Mouse (Mus musculus): ENCODE results near the gene Tnfsf15.

The Tnfsf15 gene

DNA sequence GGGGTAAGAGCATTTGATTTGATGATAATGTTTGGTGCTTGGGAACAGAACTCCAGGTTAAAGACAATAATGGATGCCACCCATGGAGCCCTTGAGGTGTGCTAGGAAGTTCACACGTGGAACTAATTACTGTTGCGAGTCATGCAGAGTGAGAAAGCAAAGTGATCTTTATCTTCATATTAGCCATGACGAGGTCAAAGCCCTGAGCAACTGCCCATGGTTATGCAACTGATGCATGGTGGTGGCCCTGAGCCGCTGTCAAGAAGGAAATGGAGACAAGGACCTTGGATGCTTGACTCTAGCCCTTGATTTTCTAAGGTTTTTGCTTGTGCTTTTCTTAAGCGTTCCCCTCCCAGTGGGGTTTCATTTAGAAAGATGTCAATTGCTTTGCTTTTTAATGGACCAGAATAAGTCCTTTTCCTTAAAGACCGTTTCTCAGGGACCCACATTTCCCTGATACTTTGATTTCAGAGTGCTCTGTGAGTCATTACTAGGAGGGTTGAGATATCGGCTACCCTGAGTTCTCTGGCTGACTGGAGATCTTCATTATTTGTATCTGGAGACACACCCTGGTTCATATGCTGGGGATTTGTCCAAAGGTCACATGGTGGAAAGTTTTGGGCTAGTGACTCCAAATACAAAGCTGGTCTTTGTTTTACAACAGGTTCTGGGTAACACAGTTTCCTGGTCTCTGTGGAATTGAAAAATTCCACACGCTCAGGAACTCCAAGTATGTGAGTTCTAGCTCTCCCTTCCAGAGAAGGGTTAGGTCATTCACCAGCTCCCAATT, 34.3 kb downstream of the Tnfsf15 start:
- no peak for TF ChIP-seq GATA4 (IDR thresholded peaks at IDR 0.05; ENCODE audit: insufficient replicate concordance, low read length)

DNA sequence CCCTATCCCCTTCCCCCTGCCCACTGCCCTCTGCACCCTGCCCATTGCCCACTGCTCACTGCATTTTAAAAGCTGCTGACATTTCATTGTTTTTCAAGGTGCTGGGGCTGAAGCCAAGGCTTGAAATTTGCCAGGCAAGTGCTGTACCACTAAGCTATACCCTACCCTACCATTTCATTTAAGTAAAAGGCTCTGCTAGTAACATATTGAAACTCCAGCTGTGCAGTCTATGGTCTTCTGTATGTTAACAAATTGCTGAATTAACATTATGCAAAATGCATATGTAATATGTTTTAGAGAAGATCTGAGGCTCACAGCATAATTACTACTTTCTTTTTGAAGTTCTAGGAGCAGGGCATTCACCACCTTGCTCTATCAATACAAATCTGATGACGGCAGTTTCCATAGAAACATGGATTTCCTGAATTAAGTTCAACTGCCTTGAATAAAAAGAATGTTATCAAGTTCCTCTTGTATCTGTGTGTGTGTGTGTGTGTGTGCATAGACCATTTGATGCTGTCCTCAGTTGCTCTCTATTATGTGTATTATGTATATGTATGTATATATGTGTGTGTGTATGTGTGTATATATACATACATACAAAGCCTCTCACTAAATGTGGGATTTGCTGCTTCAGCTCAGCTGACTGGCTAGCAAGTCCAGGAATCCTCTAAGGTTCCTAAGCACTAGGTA, 38.5 kb downstream of the Tnfsf15 start:
- no peak for TF ChIP-seq GATA4 (IDR thresholded peaks at IDR 0.05; ENCODE audit: insufficient replicate concordance, low read length)

DNA sequence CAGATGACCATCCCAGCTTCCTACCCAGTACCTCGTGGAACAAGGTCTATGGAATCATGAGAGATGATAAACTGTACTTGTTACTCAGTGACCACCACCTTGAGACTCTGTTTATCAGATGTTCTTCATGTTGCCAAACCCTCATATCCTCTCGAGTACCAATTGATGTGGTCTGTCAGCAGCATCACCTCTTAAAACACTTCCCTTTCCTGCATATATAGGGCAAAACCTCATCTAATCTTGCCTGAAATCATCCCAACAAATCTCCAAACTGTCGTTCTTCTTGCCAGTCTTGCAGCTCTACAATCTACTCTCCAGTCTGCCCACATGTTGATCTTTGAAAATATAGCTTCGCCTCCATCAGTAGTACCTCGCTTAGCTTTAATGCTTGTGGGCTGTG, 40.7 kb downstream of the Tnfsf15 start:
- TF ChIP-seq GATA4 (IDR thresholded peaks at IDR 0.05; ENCODE audit: insufficient replicate concordance, low read length) = no peak

DNA sequence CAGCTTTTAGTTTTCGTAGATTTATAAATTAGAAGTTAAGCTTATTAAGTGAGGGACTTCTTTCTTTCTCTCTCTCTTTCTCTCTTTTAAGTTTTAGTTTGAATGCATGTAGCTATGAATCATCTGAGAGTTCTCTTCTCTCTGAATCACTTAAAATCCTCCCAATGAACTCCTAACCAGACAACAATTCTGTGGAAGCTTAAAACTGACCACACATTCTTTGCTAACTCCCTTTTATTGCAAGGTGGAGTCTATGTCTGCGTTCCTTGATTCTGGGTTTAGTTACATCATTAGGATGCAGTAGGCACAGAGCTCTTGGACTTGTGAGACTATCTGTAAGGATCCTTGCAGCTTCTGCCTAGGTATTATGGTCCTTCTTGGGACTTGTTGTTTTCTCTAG, 41.2 kb downstream of the Tnfsf15 start:
- TF ChIP-seq GATA4 (IDR thresholded peaks at IDR 0.05; ENCODE audit: insufficient replicate concordance, low read length) = no peak

DNA sequence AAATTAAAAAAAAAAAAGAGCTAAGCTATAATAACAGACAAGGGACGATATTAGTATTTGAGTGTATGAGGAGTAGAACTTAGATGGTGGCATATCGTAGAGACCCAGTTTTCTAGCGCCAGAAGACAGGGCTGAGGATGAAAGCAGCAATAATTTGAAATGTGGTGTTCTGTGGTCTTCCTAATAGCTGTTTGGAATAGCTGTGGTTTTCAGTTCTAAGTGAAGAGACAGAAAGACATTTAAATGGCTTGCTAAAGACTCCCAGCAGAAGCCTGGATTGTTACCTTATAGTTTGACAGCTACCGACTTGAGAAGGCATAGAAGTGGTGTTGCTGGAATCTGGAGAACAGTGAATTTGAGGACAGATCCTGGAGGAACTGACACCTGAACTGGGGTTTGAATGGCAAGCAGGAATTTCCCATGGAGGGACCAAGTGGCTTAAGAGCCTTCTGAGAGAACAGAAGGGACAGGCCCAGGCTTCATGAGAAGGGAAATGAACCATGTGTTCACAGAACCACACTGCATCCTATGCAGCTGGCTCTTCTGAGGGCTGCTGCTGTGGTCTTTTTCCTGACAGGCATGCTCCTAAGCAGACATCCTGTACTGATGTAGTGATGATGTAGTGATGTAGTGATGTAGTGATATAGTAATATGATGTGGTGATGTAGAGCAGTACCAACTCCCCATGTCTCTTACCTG, 42.8 kb downstream of the Tnfsf15 start:
- TF ChIP-seq GATA4 (IDR thresholded peaks at IDR 0.05; ENCODE audit: insufficient replicate concordance, low read length) = no peak

DNA sequence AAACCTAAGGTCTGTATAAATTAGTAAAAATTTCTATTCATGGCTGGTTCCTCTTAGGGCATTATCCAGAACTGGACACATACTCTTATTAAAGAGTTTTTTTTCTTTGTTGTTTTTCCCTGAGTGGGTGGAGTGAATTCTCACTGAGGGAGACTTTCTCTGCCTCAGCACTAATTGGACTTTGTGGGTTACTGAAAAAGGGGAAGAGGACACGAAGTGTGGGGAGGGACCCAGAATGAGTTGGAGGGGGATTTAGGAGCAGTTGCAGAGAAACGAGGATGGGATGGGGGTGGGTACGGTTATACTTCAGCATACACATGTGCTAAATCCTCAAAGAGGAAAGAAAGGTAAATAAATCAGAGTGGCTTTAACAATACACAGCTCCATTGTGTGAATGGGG, 45.2 kb downstream of the Tnfsf15 start:
- TF ChIP-seq GATA4 (IDR thresholded peaks at IDR 0.05; ENCODE audit: insufficient replicate concordance, low read length) = no peak

DNA sequence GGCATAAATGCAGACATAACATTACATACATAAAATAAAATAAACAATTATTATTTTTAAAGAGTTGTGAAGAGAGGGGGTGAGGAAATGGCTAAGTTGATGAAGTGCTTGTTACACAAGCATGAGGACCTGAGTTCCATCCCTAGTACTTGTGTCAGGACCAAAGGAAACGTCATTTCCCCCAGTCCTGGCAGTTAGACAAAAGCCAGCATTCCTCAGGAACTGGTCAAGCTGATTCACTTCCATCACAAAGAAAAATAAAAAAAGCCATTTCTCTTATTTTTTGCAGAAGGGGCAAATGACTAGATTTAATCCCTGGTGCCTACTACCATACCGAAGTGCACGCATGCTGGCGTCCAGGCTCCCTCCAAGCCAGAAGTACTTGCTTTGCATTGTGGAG, 48.0 kb downstream of the Tnfsf15 start:
- no peak for TF ChIP-seq GATA4 (IDR thresholded peaks at IDR 0.05; ENCODE audit: insufficient replicate concordance, low read length)

DNA sequence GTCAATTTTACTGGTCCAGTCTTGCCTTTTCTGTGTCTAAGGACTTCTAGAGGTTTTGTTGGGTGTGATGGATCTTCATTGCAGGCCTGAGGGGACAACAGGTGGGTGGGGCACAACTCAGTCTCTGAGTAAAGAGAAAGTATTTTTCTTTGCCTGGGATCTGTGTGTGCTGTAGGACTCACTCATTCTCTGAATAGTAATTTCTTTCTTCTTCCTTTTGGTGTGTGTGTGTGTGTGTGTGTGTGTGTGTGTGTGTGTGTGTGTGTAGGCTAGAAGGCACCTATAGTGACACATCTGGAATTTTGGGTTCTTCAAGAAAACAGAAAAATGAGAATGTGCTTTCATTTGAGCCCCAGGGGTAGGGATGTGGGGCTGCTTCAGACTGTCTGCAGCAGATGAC, 52.6 kb downstream of the Tnfsf15 start:
- TF ChIP-seq GATA4 (IDR thresholded peaks at IDR 0.05; ENCODE audit: insufficient replicate concordance, low read length) = no peak

DNA sequence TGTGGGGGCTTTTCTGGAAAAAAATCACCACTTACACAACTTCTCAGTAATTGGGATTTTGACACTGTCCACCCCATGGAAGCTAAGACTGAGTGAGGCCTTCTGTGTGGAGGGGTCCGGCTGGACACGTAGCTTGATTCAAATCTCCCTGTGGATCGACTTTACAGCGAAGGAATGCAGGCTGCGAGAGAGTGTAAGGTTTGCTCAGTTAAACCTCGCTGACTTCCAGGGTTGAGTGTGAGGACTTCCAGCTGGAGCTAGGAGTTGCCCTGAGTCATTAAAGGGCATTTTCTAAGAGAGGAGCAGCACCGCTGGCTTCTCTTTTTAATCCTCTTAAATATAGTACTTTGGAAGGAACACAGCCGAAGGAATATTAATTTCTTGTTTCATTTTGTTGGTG, 57.5 kb downstream of the Tnfsf15 start:
- no peak for TF ChIP-seq GATA4 (IDR thresholded peaks at IDR 0.05; ENCODE audit: insufficient replicate concordance, low read length)

DNA sequence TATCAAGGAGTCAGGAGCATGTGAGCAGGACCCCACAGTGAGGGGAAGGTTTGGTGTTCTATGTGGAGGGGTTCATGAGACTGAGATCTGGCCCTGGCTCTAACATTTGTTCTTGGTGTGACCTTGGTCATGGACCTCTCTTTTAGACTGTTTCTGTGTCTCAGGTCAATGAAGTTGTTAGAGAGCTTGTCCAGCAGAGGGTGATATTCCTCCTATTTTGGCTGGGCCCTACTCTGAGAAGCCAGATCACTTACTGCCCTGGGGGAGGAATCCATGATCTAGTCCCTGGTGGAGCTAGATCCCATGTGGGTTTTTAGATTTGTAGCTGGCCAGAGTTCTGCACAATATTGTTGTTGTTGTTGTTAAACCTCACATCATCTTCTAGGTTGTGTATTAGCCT, 58.8 kb downstream of the Tnfsf15 start:
- TF ChIP-seq GATA4 (IDR thresholded peaks at IDR 0.05; ENCODE audit: insufficient replicate concordance, low read length) = no peak

DNA sequence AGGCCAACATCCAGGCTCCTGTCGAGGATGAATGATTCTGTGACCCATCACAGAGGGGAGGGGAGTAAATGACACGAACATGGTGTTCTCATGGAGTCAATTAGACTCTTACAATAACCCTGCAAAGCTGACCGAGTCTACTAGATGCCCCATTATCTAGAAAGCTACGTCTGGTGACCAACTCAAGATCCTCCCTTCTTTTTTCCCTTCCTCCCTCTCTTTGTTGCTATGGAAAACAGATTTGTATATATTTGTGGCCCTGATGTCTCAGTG, 59.7 kb downstream of the Tnfsf15 start:
- no peak for TF ChIP-seq GATA4 (IDR thresholded peaks at IDR 0.05; ENCODE audit: insufficient replicate concordance, low read length)

DNA sequence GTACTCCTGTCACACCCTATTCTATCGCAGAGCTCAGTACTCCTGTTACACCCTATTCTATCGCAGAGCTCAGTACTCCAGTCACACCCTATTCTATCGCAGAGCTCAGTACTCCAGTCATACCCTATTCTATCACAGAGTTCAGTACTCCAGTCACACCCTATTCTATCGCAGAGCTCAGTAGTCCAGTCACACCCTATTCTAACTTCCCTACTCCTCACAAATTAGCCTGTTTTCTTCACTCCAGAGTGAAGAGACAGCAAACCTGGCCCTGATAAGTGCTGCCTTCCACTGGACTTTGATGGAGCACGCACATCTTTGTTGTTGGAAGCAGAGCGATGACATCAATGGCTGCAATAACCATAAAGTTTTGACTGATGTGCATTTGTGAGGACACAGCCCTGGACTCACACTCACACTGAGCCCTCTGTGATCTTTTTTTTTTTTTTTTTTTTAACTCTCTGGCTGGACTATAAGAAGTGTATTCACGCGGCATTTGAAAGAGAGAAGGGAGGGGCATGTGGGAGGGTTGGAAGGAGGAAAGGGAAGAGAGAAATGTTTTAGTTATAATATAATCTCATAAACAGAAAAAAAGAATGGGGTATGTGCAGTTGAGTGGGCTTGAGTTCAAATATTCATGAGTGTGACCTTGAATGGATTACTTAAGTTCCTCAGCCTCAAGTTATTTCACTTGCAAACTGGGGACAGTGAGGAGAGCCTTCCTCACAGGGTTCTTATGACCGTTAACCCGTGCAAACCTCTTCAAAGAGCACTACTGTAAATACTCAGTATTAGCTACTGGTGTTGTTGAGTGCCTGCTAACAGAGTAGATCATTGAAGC, 60.3 kb downstream of the Tnfsf15 start:
- no peak for TF ChIP-seq GATA4 (IDR thresholded peaks at IDR 0.05; ENCODE audit: insufficient replicate concordance, low read length)

DNA sequence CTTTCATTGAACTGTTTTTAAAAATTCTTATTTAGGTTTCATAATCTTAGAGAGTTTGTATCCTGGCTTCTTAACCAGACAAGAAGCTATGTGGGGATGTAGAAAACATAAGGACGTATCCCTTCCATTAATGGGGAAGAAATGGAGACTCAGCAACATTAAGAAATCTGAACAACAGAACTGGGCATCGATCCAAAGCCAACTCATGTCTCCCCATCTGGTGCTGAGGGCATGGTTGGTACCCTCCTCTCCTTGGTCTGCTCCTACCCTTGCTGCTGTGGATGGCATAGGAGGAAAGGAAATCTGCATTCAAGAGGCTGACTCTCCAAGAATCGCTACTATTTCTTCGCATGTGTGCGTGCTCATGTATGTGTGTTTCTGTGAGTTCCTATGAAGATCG, 61.2 kb downstream of the Tnfsf15 start:
- no peak for TF ChIP-seq GATA4 (IDR thresholded peaks at IDR 0.05; ENCODE audit: insufficient replicate concordance, low read length)

DNA sequence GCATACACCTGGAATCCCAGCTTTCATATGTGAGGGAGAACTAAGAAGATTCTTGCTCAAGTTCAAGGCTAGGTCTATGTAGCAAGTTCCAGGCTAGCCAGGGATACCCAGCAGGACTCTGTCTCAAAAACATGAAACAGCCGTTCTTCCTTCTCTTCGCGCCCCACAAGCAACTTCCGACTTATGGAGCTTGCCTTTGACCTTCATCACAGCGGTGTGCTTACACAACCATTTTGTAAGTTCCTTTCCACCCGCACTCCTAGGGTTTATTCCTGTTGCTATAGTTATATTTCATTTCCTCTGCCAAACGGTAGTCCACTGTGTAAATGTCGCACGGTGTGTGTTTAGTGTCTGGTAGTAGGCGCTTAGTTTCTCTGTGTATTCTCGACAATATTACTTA, 61.9 kb downstream of the Tnfsf15 start:
- no peak for TF ChIP-seq GATA4 (IDR thresholded peaks at IDR 0.05; ENCODE audit: insufficient replicate concordance, low read length)

DNA sequence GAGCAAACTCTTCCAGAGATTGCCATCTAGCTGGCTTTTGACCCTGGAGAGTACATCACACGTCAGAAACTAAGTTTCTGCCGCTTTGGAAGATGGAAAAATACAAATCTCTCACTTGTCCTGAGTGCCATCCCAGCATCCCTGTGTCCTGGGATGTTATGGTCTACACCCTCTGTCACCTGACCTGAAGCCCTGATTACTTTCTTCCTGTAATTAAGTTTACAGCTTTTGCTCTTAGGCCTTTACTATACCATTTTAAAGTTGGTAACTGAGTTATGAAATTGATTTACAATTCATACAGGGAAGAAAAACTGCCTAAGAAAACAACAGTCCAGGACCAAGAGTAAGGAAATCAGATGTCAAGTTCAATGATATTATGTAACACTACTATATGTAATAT, 62.5 kb downstream of the Tnfsf15 start:
- no peak for TF ChIP-seq GATA4 (IDR thresholded peaks at IDR 0.05; ENCODE audit: insufficient replicate concordance, low read length)
